Mouse (Mus musculus) heart, postnatal 10 days (tissue): ENCODE measurements around the gene Asb6. TPM values are rescaled to one million over a fixed set of nuclear protein-coding genes. Genes with fewer than 3 reads are reported as not detected.

Experiments used
- DNase-seq, 2 experiments: peaks; one replicate each; pipeline ENCODE4 v3.0.0; 2021
- intact Hi-C: fragments of 180-260 bp; cut with DNase I; formaldehyde crosslinking; loops from one replicate; pipeline ENCODE4 v1.15.1; 2025
- total RNA-seq, 2 experiments: library from RNA; stranded (reverse); gene quantifications; 2 replicates each; pipeline ENCODE4 v1.2.3; 2021

Asb6 gene
- total RNA-seq, 2 experiments from 2014 or later = 12.0 to 13.5 TPM

GRCm38 (mm10) chr2:30836238-30836990 is 6.3 kb upstream of the Asb6 start:
- DNase-seq = no peak
- intact Hi-C loops = no loop called here

DNA sequence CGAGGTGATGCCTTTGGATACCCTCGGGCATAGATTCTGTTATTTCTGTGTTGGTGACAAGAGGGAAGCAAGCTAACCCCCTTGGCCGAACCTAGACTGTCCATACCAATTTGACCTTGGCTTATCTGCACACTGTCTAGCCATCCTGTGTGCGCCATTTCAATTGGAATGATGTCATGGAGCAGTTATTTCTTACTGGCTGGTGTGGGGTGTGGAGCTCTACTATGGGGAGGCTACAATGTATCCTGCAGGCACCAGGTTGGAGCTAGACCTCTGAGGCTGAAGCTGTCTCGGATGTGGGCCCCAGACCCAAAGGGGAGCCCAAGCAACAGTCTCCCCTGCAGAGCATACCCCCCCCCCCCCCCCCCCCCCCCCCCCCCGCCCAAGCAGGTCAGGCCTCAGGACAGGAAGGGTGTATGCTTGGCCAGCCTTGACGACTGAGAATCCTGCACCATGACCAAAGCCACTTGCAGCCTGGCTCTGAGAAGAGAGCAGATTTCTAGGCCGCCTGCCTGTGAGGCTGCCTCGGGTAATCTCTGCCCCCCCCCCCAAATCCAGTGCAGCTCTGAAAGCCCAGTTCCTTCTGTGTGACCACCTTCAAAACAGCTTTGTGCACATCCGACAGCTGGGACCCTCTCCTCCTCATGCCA is 4.4 kb upstream of the Asb6 start, which contains the start of gene Prrx2:
Gene Prrx2, plus strand, starts transcription at position 600 of the 650 bp plus-strand sequence.
- intact Hi-C loops = no loop called here
- no peak for DNase-seq

DNA sequence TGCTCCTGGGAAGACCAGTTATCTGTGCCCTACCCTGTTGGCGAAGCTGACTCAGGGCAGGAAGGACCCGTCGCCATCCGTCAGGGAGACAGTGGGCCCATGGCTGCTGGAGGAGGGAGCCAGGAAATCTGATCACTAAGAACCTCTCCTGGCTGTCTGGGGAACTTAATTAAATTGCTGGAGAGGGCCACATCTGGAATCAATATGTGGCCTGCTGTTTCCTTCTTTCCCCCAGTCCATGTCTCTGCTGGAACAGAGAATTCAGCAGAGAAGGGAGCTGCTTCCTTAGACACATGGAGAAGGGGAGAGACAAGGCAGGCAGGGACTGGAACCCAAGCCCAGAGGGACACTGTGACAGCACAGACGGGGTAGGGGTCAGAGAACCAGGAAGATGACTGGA is 3.5 kb upstream of the Asb6 start:
- no peak for DNase-seq
- intact Hi-C loops = no loop called here

DNA sequence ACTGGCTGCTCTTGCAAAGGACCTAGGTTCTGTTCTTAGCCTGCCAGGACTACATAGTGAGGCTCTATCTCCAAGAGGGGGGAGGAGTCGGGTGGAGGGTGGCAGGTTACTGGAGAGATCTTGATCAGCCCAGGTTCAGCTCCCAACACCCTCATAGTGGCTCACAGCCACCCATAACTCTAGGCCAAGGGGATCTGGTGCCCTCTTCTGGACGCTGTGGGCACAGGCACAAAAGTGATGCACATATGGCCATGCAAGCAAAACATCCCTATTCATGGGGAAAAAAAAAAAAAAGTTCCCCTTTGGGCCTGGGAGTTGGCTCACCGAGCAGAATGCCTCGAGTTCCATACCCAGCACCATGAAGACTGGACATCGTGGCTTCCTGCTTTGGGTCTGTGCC is 818 bp downstream of the Asb6 start:
- DNase-seq = no peak
- intact Hi-C loops = loop anchor here (2.0 kb wide), 1 partner anchor 105 kb away; no protein-coding TSS in a partner anchor

DNA sequence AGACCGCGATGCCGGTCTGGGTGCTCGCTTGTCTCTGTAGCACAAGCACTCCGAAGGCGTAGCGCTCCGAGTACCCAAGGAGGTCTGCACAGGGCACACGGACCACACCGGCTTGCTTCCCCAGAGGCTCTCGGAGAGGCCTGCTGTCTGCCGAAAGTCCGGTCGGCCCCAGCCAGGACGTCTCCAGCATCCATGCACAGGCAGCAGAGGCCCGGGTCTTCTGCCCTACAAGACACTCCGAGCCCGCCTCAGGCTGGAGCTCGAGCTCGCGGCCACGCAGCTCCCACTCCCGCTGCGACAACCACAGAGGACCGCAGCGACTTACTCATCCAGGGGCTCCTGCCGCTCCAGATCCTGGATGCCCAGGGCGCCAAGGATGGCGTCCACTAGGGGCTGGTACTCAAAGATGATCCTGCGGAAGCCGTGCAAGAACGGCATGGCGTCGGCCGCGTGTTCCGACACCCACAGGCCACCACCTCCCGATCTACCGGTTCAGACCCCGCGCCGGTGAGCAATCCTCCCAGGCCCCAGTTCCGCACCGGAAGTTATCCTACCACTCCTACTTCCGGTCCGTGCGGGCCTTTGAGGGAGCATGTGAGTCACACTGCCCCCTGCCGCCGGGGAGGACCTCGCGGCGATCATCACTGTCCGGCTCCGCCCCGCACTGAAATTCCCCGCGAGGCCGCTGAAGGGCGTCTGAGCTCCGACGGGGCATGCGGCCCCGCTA is 2.2 kb downstream of the Asb6 start:
- DNase-seq = peak; percentile 96 to 99
- intact Hi-C loops = loop anchor here (2.0 kb wide), 1 partner anchor 107 kb away; no protein-coding TSS in a partner anchor

- intact Hi-C loops = no loop called here
- peak; percentile 43 to 57 for DNase-seq
Observed at GRCm38 (mm10) chr2:30826825-30827748, 3.0 kb downstream of the Asb6 start.

- peak; percentile 65 to 72 for DNase-seq
- intact Hi-C loops = no loop called here
Observed at GRCm38 (mm10) chr2:30823385-30824153, 6.6 kb downstream of the Asb6 start.

GRCm38 (mm10) chr2:30822460-30822859 is 7.7 kb downstream of the Asb6 start:
- intact Hi-C loops = no loop called here
- DNase-seq = no peak

DNA sequence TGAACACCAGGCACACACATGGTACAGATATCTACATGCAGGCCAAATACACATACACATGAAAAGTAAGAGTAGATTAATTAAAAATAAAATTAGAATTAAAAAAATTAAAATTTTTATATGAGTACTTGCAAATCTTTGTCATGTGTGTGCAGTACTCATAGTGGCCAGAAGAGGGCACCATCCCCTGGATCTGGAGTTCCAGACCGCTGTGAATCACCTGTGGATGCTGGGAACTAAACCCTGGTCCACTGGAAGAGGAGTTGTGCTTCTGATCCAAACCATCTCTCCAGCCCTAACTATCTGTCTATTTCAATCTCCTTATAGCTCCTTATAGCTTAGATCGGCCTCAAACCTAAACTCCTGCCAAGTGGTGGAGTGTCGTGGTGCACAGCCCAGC is 9.1 kb downstream of the Asb6 start:
- no peak for DNase-seq
- intact Hi-C loops = no loop called here

DNA sequence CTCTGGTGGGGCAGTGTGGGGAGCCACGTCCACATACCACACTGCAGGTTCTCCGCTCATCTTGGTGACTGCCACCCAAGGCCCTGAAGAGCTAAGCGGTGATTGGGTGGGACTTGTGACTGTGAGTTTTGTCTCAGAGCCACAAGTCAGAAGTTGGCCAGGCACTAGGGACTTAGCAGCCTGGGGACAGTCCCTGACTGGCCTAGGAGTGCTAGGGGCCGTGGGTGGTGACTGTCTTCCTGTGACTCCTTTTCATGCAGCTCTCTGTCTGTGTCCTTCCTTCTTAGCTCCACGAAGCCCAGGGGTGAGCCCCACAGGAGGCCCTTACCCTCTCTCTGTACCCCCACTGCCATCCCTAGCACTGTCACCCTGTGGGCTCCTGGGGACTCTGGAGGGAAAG is 10.3 kb downstream of the Asb6 start:
- intact Hi-C loops = no loop called here
- DNase-seq = no peak

DNA sequence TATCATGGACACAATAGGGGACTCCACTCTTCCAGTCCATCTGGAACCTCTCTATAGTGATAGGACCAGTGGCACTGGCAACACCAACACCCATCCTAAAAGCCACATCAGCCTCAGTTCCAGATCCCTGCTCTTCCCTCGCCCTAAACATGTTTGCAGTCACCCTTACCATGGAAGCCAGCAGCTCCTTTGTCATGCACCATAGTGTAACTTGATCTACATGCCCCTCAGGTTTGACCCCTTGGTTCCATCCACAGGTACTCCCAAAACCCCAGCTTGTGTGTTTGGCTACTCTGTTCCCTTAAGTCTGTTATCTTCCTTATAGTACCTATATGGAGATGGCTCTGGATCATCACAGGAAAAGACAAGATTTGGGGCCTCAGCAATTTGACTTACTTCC is 13.8 kb downstream of the Asb6 start:
- intact Hi-C loops = no loop called here
- DNase-seq = no peak

DNA sequence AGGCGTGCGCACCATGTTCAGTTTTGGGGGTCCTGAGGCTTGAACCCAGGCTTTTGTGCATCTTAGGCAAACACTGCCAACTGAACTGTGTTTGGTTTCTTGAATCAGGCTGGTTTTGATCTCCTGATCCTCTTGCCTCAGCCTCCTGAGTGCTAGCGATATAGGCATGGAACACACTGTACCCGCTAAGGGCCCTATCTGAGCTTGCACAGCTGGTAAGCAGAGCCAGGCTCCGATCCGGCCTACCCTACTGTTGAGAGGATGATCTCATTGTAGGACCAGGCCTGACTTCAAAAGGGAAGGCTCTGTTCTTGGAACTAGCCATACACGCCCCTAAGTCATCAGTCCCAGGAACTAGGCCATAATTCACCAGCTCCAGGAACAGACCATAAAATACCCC is 19.6 kb downstream of the Asb6 start:
- DNase-seq = no peak
- intact Hi-C loops = no loop called here

GRCm38 (mm10) chr2:30809503-30809902 is 20.6 kb downstream of the Asb6 start:
- no peak for DNase-seq
- intact Hi-C loops = no loop called here

GRCm38 (mm10) chr2:30808296-30808655 is 21.9 kb downstream of the Asb6 start:
- intact Hi-C loops = no loop called here
- no peak for DNase-seq

DNA sequence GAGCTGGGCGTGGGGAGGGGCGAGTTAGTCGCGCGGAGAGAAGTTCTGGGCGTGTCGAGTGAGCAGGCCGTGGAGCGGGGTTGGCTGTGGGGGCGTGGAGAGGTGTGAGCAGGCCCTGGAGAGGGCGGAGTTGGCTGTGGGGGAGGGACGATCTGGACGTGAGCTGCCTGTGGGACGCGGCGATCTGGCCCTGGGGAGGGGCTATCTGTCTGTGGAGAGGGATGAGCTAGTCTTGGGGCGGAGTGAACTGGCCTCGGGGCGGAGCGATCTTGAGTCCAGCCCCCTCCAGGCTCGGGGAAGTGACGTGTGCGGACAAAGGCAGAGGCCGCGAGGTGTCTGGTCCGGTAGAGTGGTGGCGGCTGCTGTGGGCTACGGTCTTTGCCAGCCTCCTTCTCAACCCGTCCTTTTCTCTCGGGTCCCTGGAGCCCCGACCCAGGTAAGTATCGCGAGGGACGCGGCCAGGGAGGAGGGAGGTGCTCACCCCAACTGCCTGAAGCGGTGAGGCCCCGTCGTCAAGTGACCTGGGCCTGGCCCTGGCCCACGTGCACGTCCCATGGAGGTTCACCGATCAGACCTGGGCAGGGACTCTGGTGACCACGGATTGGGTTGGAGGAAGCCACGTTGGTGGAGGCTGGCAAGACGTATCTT is 22.4 kb downstream of the Asb6 start, which contains the start of gene Ntmt1:
Gene Ntmt1, plus strand, starts transcription at position 179 of the 648 bp plus-strand sequence.
- intact Hi-C loops = no loop called here

DNA sequence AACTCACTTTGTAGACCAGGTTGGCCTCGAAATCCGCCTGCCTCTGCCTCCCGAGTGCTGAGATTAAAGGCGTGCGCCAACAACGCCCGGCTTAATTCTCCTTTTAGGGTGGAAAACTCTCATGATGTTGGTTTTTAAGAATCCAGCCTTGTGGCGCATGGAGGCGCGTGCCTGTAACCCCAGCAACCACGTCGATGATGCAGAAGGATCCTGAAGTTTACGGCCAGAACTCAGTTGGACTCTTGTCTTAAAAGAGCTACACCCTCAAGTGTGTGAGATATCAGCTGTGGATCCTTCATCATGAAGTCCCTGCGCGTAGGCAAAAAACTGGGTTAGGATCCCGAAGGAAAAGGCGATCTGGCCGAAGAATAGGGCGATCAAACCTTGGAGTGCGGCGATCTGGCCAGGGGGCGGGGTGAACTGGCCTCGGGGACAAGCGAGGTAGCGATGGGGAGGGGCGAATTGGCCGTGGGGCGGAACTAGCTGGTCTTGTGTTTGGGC is 22.9 kb downstream of the Asb6 start:
- no peak for DNase-seq
- intact Hi-C loops = no loop called here

More for the DNA sequence above, 22.4 kb downstream of the Asb6 start, which contains the start of gene Ntmt1:
- peak; percentile 100 for DNase-seq

DNA sequence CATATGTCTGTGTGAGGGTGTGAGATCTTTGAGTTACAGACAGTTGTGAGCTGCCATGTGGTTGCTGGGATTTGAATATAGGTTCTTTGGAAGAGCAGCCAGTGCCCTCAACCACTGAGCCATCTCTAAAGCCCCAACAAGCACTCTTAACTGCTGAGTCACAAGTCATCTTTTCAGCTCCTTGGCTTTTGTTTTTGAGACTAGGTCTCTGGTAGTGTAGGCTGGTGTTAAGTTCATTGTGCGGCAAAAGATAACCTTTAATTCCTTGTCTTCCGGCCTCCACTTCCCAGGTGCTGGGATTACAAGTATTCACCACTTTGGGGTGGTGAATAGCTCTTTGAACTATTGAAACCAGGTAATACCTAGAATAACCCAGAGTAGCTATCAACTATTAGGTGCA is 24.1 kb downstream of the Asb6 start:
- no peak for DNase-seq
- intact Hi-C loops = no loop called here

DNA sequence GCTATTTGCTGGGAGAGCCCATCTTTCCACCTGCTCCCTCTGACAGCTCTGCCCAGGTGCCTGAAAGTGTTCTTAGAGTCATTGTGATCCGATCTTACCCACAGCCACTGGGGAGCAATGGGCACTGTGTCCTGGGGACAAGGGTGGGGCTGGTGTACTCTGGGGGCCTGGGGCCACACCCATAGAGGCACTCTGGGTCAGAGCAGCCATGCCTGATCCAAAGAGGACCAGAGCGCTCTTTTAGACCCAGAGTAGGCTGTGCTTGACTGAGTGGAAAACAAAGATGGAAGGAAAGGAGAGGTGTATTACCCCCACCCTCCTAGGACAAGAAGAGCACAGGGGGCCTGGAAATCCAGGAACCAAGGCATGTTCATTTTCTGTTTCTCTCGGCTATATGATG is 26.5 kb downstream of the Asb6 start, which contains the start of gene 1700001O22Rik:
Gene 1700001O22Rik, minus strand, starts transcription at position 58 of the 400 bp plus-strand sequence.
- intact Hi-C loops = no loop called here
- no peak for DNase-seq
